Mouse (Mus musculus): ENCODE results near the gene Tnik. TPM values are rescaled to one million over a fixed set of nuclear protein-coding genes. Genes with fewer than 3 reads are reported as not detected.

The Tnik gene
- polyA plus RNA-seq, 1 experiment from 2014 or later = 65.1 TPM

- peaks cover 5% of the 10 kb centered on the region for H3K4me1 ChIP-seq (ENCODE audit: control insufficient read depth, insufficient read depth, low read depth, low read length)
- no peak overlapping the region for H3K4me3 ChIP-seq (ENCODE audit: low read length)
- 84% methylated on average over 3 of the region's 3 CpGs for WGBS
- H3K27ac ChIP-seq (ENCODE audit: low read depth, low read length) = no peak overlapping the region
- H3K4me2 ChIP-seq (ENCODE audit: low read length) = no peak overlapping the region
- no peaks in the 10 kb centered on the region for H3K36me3 ChIP-seq (ENCODE audit: control insufficient read depth, insufficient read depth, low read length)
- no peaks in the 10 kb centered on the region for H3K27me3 ChIP-seq (replicated peaks; ENCODE audit: control insufficient read depth, insufficient read depth, low read length)
- no peaks in the 10 kb centered on the region for H3K9me3 ChIP-seq (ENCODE audit: control insufficient read depth, low read length)
- no peak for ATAC-seq
- no peak overlapping the region for H3K9ac ChIP-seq (ENCODE audit: low read depth, low read length)
Observed at GRCm38 (mm10) chr3:28524562-28524961, 261.5 kb downstream of the Tnik start.

- Histone ChIP-seq H3K4me1 (ENCODE audit: control insufficient read depth, insufficient read depth, low read depth, low read length) (peaks cover 5% of the 10 kb centered on the region), H3K27me3 (replicated peaks; ENCODE audit: control insufficient read depth, insufficient read depth, low read length) (no peaks in the 10 kb centered on the region), H3K27ac (ENCODE audit: low read depth, low read length) (no peak overlapping the region), H3K4me3 (ENCODE audit: low read length) (no peak overlapping the region), H3K9ac (ENCODE audit: low read depth, low read length) (no peak overlapping the region), H3K4me2 (ENCODE audit: low read length) (no peak overlapping the region), H3K36me3 (ENCODE audit: control insufficient read depth, insufficient read depth, low read length) (no peaks in the 10 kb centered on the region), H3K9me3 (ENCODE audit: control insufficient read depth, low read length) (no peaks in the 10 kb centered on the region)
- WGBS = 55% methylated on average over 2 of the region's 2 CpGs
- ATAC-seq = no peak
Observed at GRCm38 (mm10) chr3:28526671-28527070, 263.7 kb downstream of the Tnik start.

GRCm38 (mm10) chr3:28527231-28527630 lies 264.2 kb downstream of the Tnik start:
- H3K9ac ChIP-seq (ENCODE audit: low read depth, low read length) = no peak overlapping the region
- H3K27ac ChIP-seq (ENCODE audit: low read depth, low read length) = no peak overlapping the region
- no peaks in the 10 kb centered on the region for H3K36me3 ChIP-seq (ENCODE audit: control insufficient read depth, insufficient read depth, low read length)
- no peak overlapping the region for H3K4me2 ChIP-seq (ENCODE audit: low read length)
- H3K4me3 ChIP-seq (ENCODE audit: low read length) = no peak overlapping the region
- 97% methylated on average over 4 of the region's 4 CpGs for WGBS
- ATAC-seq = no peak
- H3K27me3 ChIP-seq (replicated peaks; ENCODE audit: control insufficient read depth, insufficient read depth, low read length) = no peaks in the 10 kb centered on the region
- peaks cover 5% of the 10 kb centered on the region for H3K4me1 ChIP-seq (ENCODE audit: control insufficient read depth, insufficient read depth, low read depth, low read length)
- no peaks in the 10 kb centered on the region for H3K9me3 ChIP-seq (ENCODE audit: control insufficient read depth, low read length)

GRCm38 (mm10) chr3:28529548-28529947 lies 266.5 kb downstream of the Tnik start:
- Histone ChIP-seq H3K4me3 (ENCODE audit: low read length) (no peak overlapping the region), H3K4me2 (ENCODE audit: low read length) (no peak overlapping the region), H3K4me1 (ENCODE audit: control insufficient read depth, insufficient read depth, low read depth, low read length) (no peaks in the 10 kb centered on the region), H3K36me3 (ENCODE audit: control insufficient read depth, insufficient read depth, low read length) (no peaks in the 10 kb centered on the region; the same call in 1 of the 2 replicates), H3K9ac (ENCODE audit: low read depth, low read length) (no peak overlapping the region), H3K27me3 (replicated peaks; ENCODE audit: control insufficient read depth, insufficient read depth, low read length) (no peaks in the 10 kb centered on the region), H3K9me3 (ENCODE audit: control insufficient read depth, low read length) (no peaks in the 10 kb centered on the region), H3K27ac (ENCODE audit: low read depth, low read length) (no peak overlapping the region)
- no peak for ATAC-seq
- 78% methylated on average over 4 of the region's 4 CpGs for WGBS

- no peaks in the 10 kb centered on the region for H3K27me3 ChIP-seq (replicated peaks; ENCODE audit: control insufficient read depth, insufficient read depth, low read length)
- no peak overlapping the region for H3K4me2 ChIP-seq (ENCODE audit: low read length)
- no peaks in the 10 kb centered on the region for H3K4me1 ChIP-seq (ENCODE audit: control insufficient read depth, insufficient read depth, low read depth, low read length)
- no peak overlapping the region for H3K4me3 ChIP-seq (ENCODE audit: low read length)
- H3K36me3 ChIP-seq (ENCODE audit: control insufficient read depth, insufficient read depth, low read length) = no peaks in the 10 kb centered on the region; the same call in 1 of the 2 replicates
- ATAC-seq = peak; percentile 65
- no peaks in the 10 kb centered on the region for H3K9me3 ChIP-seq (ENCODE audit: control insufficient read depth, low read length)
- WGBS = 74% methylated on average over 15 of the region's 15 CpGs
- H3K27ac ChIP-seq (ENCODE audit: low read depth, low read length) = no peak overlapping the region
- peak overlapping the region; percentile 27; the same call in 1 of the 2 replicates for H3K9ac ChIP-seq (ENCODE audit: low read depth, low read length)
Observed at GRCm38 (mm10) chr3:28531294-28531956, 268.4 kb downstream of the Tnik start.

- WGBS = 92% methylated on average over 7 of the region's 7 CpGs
- Histone ChIP-seq H3K4me2 (ENCODE audit: low read length) (no peak overlapping the region), H3K4me3 (ENCODE audit: low read length) (no peak overlapping the region), H3K27ac (ENCODE audit: low read depth, low read length) (no peak overlapping the region), H3K9me3 (ENCODE audit: control insufficient read depth, low read length) (no peaks in the 10 kb centered on the region), H3K36me3 (ENCODE audit: control insufficient read depth, insufficient read depth, low read length) (no peaks in the 10 kb centered on the region; the same call in 1 of the 2 replicates), H3K9ac (ENCODE audit: low read depth, low read length) (no peak overlapping the region), H3K27me3 (replicated peaks; ENCODE audit: control insufficient read depth, insufficient read depth, low read length) (no peaks in the 10 kb centered on the region), H3K4me1 (ENCODE audit: control insufficient read depth, insufficient read depth, low read depth, low read length) (no peaks in the 10 kb centered on the region)
- no peak for ATAC-seq
Observed at GRCm38 (mm10) chr3:28532666-28533065, 269.7 kb downstream of the Tnik start.

- H3K36me3 ChIP-seq (ENCODE audit: control insufficient read depth, insufficient read depth, low read length) = peaks cover 4% of the 10 kb centered on the region; the same call in 1 of the 2 replicates
- ATAC-seq = no peak
- H3K4me2 ChIP-seq (ENCODE audit: low read length) = no peak overlapping the region
- H3K9me3 ChIP-seq (ENCODE audit: control insufficient read depth, low read length) = no peaks in the 10 kb centered on the region
- no peak overlapping the region for H3K4me3 ChIP-seq (ENCODE audit: low read length)
- no peak overlapping the region for H3K27ac ChIP-seq (ENCODE audit: low read depth, low read length)
- no peak overlapping the region for H3K9ac ChIP-seq (ENCODE audit: low read depth, low read length)
- no peaks in the 10 kb centered on the region for H3K27me3 ChIP-seq (replicated peaks; ENCODE audit: control insufficient read depth, insufficient read depth, low read length)
- no peaks in the 10 kb centered on the region for H3K4me1 ChIP-seq (ENCODE audit: control insufficient read depth, insufficient read depth, low read depth, low read length)
- 94% methylated on average over 5 of the region's 5 CpGs for WGBS
Observed at GRCm38 (mm10) chr3:28540121-28540520, 277.1 kb downstream of the Tnik start.

GRCm38 (mm10) chr3:28542941-28543340 lies 279.9 kb downstream of the Tnik start:
- H3K27ac ChIP-seq (ENCODE audit: low read depth, low read length) = no peak overlapping the region
- WGBS = 88% methylated on average over 3 of the region's 3 CpGs

GRCm38 (mm10) chr3:28543380-28543984 lies 280.5 kb downstream of the Tnik start:
- Histone ChIP-seq H3K9me3 (ENCODE audit: control insufficient read depth, low read length) (no peaks in the 10 kb centered on the region), H3K27ac (ENCODE audit: low read depth, low read length) (no peak overlapping the region), H3K4me1 (ENCODE audit: control insufficient read depth, insufficient read depth, low read depth, low read length) (no peaks in the 10 kb centered on the region), H3K4me3 (ENCODE audit: low read length) (no peak overlapping the region), H3K9ac (ENCODE audit: low read depth, low read length) (no peak overlapping the region), H3K4me2 (ENCODE audit: low read length) (no peak overlapping the region), H3K27me3 (replicated peaks; ENCODE audit: control insufficient read depth, insufficient read depth, low read length) (no peaks in the 10 kb centered on the region), H3K36me3 (ENCODE audit: control insufficient read depth, insufficient read depth, low read length) (peaks cover 4% of the 10 kb centered on the region; the same call in 1 of the 2 replicates)
- WGBS = 74% methylated on average over 10 of the region's 10 CpGs
- peak; percentile 60; the same call in 1 of the 2 replicates for ATAC-seq

More at GRCm38 (mm10) chr3:28542941-28543340, 279.9 kb downstream of the Tnik start:
- no peak for ATAC-seq
- Histone ChIP-seq H3K9ac (ENCODE audit: low read depth, low read length) (no peak overlapping the region), H3K4me2 (ENCODE audit: low read length) (no peak overlapping the region), H3K4me1 (ENCODE audit: control insufficient read depth, insufficient read depth, low read depth, low read length) (no peaks in the 10 kb centered on the region), H3K27me3 (replicated peaks; ENCODE audit: control insufficient read depth, insufficient read depth, low read length) (no peaks in the 10 kb centered on the region), H3K36me3 (ENCODE audit: control insufficient read depth, insufficient read depth, low read length) (peaks cover 4% of the 10 kb centered on the region; the same call in 1 of the 2 replicates), H3K9me3 (ENCODE audit: control insufficient read depth, low read length) (no peaks in the 10 kb centered on the region), H3K4me3 (ENCODE audit: low read length) (no peak overlapping the region)
